Mouse (Mus musculus) liver, embryonic 14.5 days (tissue): ENCODE data around the gene Ppia.

ENCODE experiments used
- CTCF ChIP-seq: IDR thresholded peaks from 2 replicates; pipeline ENCODE4 v1.5.1; 2016; ENCODE audit warnings: antibody characterized with exemption, low read depth, control low read depth
- EP300 ChIP-seq: IDR thresholded peaks from 2 replicates; pipeline ENCODE4 v1.6.1; 2016; ENCODE audit warnings: antibody characterized with exemption, low read depth

- TF ChIP-seq CTCF (no peak), EP300 (no peak)
These were observed 11.3 kb upstream of the Ppia start for GRCm38 (mm10) chr11:6403830-6404405.
